Mouse (Mus musculus) retina, postnatal 1 day (tissue): Measurements from ENCODE around the gene Fam241a.

Experiments used
- DNase-seq: peaks from one replicate; pipeline ENCODE4 v3.0.0-alpha.2; 2012

Gene Fam241a

GRCm38 (mm10) chr3:127895792-127896541, at the start of gene Fam241a:
TSS of gene Fam241a (minus strand) at chr3:127896324.
- peak; percentile 86 for DNase-seq

GRCm38 (mm10) chr3:127932453-127932852, 36.3 kb upstream of the Fam241a start:
- no peak for DNase-seq

GRCm38 (mm10) chr3:127930326-127931012, 34.3 kb upstream of the Fam241a start:
- DNase-seq: no peak

- DNase-seq: no peak
Measured at GRCm38 (mm10) chr3:127929921-127930320, 33.8 kb upstream of the Fam241a start.

GRCm38 (mm10) chr3:127926635-127927183, 30.6 kb upstream of the Fam241a start:
- no peak for DNase-seq

- no peak for DNase-seq
Measured at GRCm38 (mm10) chr3:127924464-127924863, 28.3 kb upstream of the Fam241a start.

- DNase-seq: no peak
Measured at GRCm38 (mm10) chr3:127923183-127923582, 27.1 kb upstream of the Fam241a start.

- DNase-seq: peak; percentile 36
Measured at GRCm38 (mm10) chr3:127922125-127922524, 26.0 kb upstream of the Fam241a start.

GRCm38 (mm10) chr3:127917999-127918661, 22.0 kb upstream of the Fam241a start:
- no peak for DNase-seq

- DNase-seq: no peak
Measured at GRCm38 (mm10) chr3:127917549-127917948, 21.4 kb upstream of the Fam241a start.

- DNase-seq: no peak
Measured at GRCm38 (mm10) chr3:127915656-127916334, 19.7 kb upstream of the Fam241a start.

- DNase-seq: no peak
Measured at GRCm38 (mm10) chr3:127913885-127914709, 18.0 kb upstream of the Fam241a start.

- no peak for DNase-seq
Measured at GRCm38 (mm10) chr3:127909941-127910340, 13.8 kb upstream of the Fam241a start.

GRCm38 (mm10) chr3:127894981-127895779, 944 bp downstream of the Fam241a start:
- DNase-seq: no peak

GRCm38 (mm10) chr3:127893902-127894301, 2.2 kb downstream of the Fam241a start:
- DNase-seq: no peak

GRCm38 (mm10) chr3:127891906-127892305, 4.2 kb downstream of the Fam241a start:
- no peak for DNase-seq

- DNase-seq: no peak
Measured at GRCm38 (mm10) chr3:127890008-127890407, 6.1 kb downstream of the Fam241a start.

GRCm38 (mm10) chr3:127889570-127889969, 6.6 kb downstream of the Fam241a start:
- no peak for DNase-seq

GRCm38 (mm10) chr3:127881684-127882083, 14.4 kb downstream of the Fam241a start:
- no peak for DNase-seq

GRCm38 (mm10) chr3:127879968-127880367, 16.2 kb downstream of the Fam241a start:
- no peak for DNase-seq

GRCm38 (mm10) chr3:127875509-127875908, 20.6 kb downstream of the Fam241a start:
- DNase-seq: no peak
